Mouse (Mus musculus) thymus, postnatal 0 days (tissue): ENCODE measurements around the gene Papln. TPM values are rescaled to one million over a fixed set of nuclear protein-coding genes. Genes with fewer than 3 reads are reported as not detected.

ENCODE experiments used
- DNase-seq: peaks from one replicate; pipeline ENCODE4 v3.0.0-alpha.2; 2015; ENCODE audit warnings: low spot score
- polyA plus RNA-seq: library from polyadenylated mRNA; unstranded; fragments of >200 nt; fragmentation: Nextera tagmentation; extraction: Ambion mirVana; gene quantifications from 2 replicates; pipeline ENCODE4 v1.2.1, GENCODE M21; 2015

The Papln gene
- polyA plus RNA-seq, 1 experiment from 2014 or later = 0.22 TPM

- no peak for DNase-seq
Measured at GRCm38 (mm10) chr12:83816616-83817015, 53.2 kb downstream of the Papln start.

GRCm38 (mm10) chr12:83830424-83830823 lies 67.0 kb downstream of the Papln start:
- DNase-seq = no peak

- no peak for DNase-seq
Measured at GRCm38 (mm10) chr12:83833979-83834378, 70.5 kb downstream of the Papln start.

- DNase-seq = no peak
Measured at GRCm38 (mm10) chr12:83841409-83842190, 78.2 kb downstream of the Papln start.

Other genes with a start within 250 kb of the Papln start
- 25.0 and 26.2 TPM in 2 replicates for gene Dcaf4, start 243.2 kb upstream of the Papln start, polyA plus RNA-seq
- gene Zfyve1, start 166.4 kb upstream of the Papln start, polyA plus RNA-seq = 11.1 and 14.5 TPM in 2 replicates
- gene Rbm25, start 132.4 kb upstream of the Papln start, polyA plus RNA-seq = 200 and 229 TPM in 2 replicates
- gene Psen1, start 75.5 kb upstream of the Papln start, polyA plus RNA-seq = 57.2 and 58.9 TPM in 2 replicates
- 13.6 and 14.9 TPM in 2 replicates for gene Numb, start 158.3 kb downstream of the Papln start, polyA plus RNA-seq
- 16.3 and 21.3 TPM in 2 replicates for gene Riox1, start 187.0 kb downstream of the Papln start, polyA plus RNA-seq
- 0.04 TPM in 1 of 2 replicates, not detected in the other for gene Heatr4, start 221.2 kb downstream of the Papln start, polyA plus RNA-seq
- gene Acot2, start 224.2 kb downstream of the Papln start, polyA plus RNA-seq = 14.0 and 21.8 TPM in 2 replicates
- 15.5 and 19.3 TPM in 2 replicates for gene Acot1, start 245.9 kb downstream of the Papln start, polyA plus RNA-seq